Mouse (Mus musculus) small intestine, adult 2 months (tissue): ENCODE data around the gene Pde7b. TPM values are rescaled to one million over a fixed set of nuclear protein-coding genes. Genes with fewer than 3 reads are reported as not detected.

Experiments
- H3K27ac ChIP-seq: fragments of 200-500 bp; 2 replicates; pipeline ENCODE4 v1.5.1; 2012; ENCODE audit warnings: low read depth, low read length, control low read depth, inconsistent platforms; ENCODE audit not compliant: insufficient read depth
- H3K27me3 ChIP-seq: fragments of 200-500 bp; 2 replicates; pipeline ENCODE4 v1.6.1; 2012; ENCODE audit warnings: mild to moderate bottlenecking, moderate library complexity, low read length, inconsistent platforms; ENCODE audit not compliant: control insufficient read depth, insufficient read depth
- H3K36me3 ChIP-seq: fragments of 200-500 bp; 2 replicates; pipeline ENCODE4 v1.6.1; 2012; ENCODE audit warnings: mild to moderate bottlenecking, low read length, control low read depth, inconsistent platforms; ENCODE audit not compliant: control insufficient read depth, insufficient read depth
- H3K4me1 ChIP-seq: fragments of 200-500 bp; 2 replicates; pipeline ENCODE4 v1.6.1; 2012; ENCODE audit warnings: low read length, inconsistent platforms, mixed read lengths; ENCODE audit not compliant: control insufficient read depth, insufficient read depth, insufficient read length
- H3K4me3 ChIP-seq: fragments of 200-500 bp; 2 replicates; pipeline ENCODE4 v1.5.1; 2012; ENCODE audit warnings: low read depth, mild to moderate bottlenecking, control low read depth, inconsistent platforms, low read length, moderate library complexity
- CTCF ChIP-seq: fragments of 200-500 bp; IDR thresholded peaks from 2 replicates; pipeline ENCODE4 v1.5.1; 2012; ENCODE audit warnings: low read depth, mild to moderate bottlenecking, control low read depth, inconsistent platforms, low read length, moderate library complexity, mixed read lengths; ENCODE audit not compliant: insufficient replicate concordance, insufficient read length; ENCODE audit errors: extremely low read depth
- POLR2A ChIP-seq: fragments of 200-500 bp; IDR thresholded peaks from 2 replicates; pipeline ENCODE4 v1.6.1; 2012; ENCODE audit warnings: low read depth, mild to moderate bottlenecking, control low read depth, inconsistent platforms, low read length, moderate library complexity
- WGBS: fragments of 180-500 bp; shearing (Covaris S2); methylation state at CpG from one replicate; pipeline ENCODE4 v1.1.7; 2018; 5-methylcytosine and 5-hydroxymethylcytosine counted together
- polyA plus RNA-seq: library from polyadenylated mRNA; depleted of rRNA; stranded (reverse); fragments of >200 nt; gene quantifications from 2 replicates; pipeline ENCODE4 v1.2.3, GENCODE M21; 2012

Pde7b gene
- polyA plus RNA-seq, 1 experiment = 2.7 TPM

DNA sequence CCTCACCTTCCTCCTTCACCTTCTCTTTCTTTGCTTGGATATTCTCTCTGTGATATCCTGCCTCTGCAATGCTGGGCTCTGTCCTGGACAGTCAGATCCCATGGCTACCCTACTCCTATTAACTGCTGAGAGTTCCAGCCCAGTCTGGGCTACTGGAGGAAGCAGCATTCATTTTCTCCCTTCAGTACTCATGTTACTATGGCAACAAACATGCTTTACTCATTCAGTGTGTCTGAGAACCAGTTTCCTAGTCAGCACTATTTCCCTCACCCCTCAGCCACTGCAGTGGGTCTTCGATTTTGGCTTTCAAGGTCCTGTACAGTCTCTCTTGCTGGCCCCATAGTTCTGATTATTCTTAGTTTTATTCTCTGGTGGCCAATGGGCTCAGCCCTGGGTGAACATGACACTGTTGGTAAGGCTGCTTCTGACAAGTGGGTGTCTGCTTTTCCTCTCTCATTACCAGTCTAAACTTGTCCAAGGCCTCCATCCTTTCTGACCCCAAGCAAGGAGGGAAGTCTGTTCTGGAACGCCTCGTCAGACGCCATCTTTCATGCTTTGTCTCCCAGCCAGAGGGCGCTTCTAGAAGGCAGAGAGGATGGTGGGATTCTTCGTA lies 342.0 kb downstream of the Pde7b start:
- WGBS = 84% methylated on average over 6 of the region's 6 CpGs
- Histone ChIP-seq H3K36me3 (no peaks in the 10 kb centered on the region), H3K4me3 (no peak overlapping the region), H3K27ac (no peak overlapping the region), H3K4me1 (no peaks in the 10 kb centered on the region), H3K27me3 (no peaks in the 10 kb centered on the region)
- TF ChIP-seq POLR2A = no peak
- TF ChIP-seq CTCF = no peak

DNA sequence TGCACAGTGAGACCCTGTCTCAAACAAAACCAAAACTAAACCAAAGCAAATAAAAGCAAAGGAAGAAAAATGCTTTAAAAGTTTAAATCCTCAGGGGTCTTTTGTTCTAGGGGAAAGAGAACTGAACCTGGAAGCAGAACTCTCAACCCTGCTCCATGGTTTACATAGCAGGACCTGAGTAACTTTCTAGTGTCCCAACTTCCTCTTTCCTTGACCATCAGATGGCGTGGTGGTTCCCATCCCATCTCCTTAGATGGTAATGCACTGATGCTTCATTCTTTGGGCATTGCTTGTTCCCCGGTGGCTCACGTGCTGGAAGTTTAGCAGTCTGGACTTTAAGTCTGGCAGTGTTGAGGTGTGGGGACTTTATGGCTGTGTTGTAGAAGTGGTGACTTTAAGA lies 343.5 kb downstream of the Pde7b start:
- Histone ChIP-seq H3K4me3 (no peak overlapping the region), H3K27me3 (no peaks in the 10 kb centered on the region), H3K36me3 (no peaks in the 10 kb centered on the region), H3K27ac (no peak overlapping the region), H3K4me1 (no peaks in the 10 kb centered on the region)
- 77% methylated on average over 3 of the region's 3 CpGs for WGBS
- TF ChIP-seq POLR2A = no peak
- no peak for TF ChIP-seq CTCF

DNA sequence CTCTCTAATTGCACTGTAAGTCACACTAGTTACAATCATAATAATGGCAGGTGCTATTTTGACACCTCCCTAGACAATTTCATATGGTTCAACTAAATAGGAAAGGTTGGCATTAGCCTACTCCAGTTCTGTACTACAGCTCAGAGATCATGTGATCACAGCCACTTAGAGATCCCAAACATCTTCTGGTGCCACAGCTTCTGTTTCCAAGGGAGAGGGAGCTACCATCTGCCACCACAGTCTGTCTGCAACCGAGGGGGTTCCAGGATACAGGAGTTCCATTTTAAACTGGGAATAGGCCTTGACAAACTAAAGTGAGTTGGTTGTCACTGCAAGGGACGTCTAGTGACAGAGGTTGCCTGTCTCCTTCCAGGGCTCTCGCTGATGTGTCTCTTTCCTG lies 344.1 kb downstream of the Pde7b start:
- Histone ChIP-seq H3K36me3 (no peaks in the 10 kb centered on the region), H3K27me3 (no peaks in the 10 kb centered on the region), H3K4me1 (no peaks in the 10 kb centered on the region), H3K27ac (no peak overlapping the region), H3K4me3 (no peak overlapping the region)
- TF ChIP-seq POLR2A = no peak
- TF ChIP-seq CTCF = no peak
- WGBS = 76% methylated on average over 3 of the region's 3 CpGs

DNA sequence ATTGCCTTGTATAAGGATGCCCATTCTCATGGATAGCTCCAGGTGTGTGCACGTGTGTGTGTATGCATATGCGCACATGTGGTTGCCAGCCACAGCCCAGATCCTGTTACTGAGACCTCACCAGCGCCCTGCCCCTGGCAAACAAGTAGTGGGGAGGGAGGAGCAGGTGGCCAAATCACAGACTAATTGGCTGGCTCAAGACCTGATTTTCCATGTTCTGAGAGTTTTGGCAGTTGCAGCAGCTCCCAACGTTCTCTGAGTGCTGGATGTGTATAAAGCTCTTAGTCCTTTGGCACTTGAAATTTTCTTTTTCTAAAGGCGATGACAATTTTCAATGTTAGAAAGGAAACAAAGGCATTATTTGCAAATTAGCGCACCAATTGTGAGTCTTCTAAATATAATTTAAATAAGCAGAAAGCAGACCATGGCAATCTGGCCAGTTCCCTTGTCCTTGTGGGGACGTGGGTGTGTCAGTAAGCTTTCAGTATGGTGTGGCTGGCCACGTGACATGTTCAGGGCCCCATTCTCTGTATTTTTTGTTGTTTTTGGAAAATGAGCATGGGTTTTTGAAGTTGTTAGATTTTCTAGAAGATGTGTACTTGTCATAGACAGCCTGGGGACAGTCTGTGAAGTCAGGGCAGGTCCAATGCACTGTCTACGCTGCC lies 345.7 kb downstream of the Pde7b start:
- no peak overlapping the region for H3K4me3 ChIP-seq
- 63% methylated on average over 9 of the region's 9 CpGs for WGBS
- H3K27ac ChIP-seq = no peak overlapping the region
- no peaks in the 10 kb centered on the region for H3K36me3 ChIP-seq
- H3K4me1 ChIP-seq = no peaks in the 10 kb centered on the region
- H3K27me3 ChIP-seq = no peaks in the 10 kb centered on the region
- no peak for TF ChIP-seq CTCF
- TF ChIP-seq POLR2A = no peak

DNA sequence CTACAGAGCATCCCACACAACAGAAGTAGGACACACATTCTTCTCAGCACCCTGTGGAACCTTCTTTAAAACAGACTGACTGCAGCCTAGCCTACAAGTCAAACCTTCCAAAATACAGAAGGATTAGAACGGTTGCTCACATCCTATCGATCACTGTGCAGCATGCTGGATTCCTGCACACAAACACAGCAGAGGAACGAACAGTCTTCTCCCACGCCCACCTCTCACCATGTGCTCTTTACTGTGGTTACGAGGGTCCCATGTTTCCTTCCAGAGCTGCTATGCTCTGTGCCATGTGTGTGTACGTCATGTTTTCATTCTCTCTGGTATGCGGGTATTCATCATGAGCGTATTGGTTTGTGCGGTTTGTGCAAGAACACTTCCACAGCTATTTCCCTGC lies 347.3 kb downstream of the Pde7b start:
- WGBS = 85% methylated on average over 9 of the region's 9 CpGs
- Histone ChIP-seq H3K36me3 (no peaks in the 10 kb centered on the region), H3K27me3 (no peaks in the 10 kb centered on the region), H3K4me3 (no peak overlapping the region), H3K27ac (no peak overlapping the region), H3K4me1 (no peaks in the 10 kb centered on the region)
- TF ChIP-seq CTCF (no peak), POLR2A (no peak)

DNA sequence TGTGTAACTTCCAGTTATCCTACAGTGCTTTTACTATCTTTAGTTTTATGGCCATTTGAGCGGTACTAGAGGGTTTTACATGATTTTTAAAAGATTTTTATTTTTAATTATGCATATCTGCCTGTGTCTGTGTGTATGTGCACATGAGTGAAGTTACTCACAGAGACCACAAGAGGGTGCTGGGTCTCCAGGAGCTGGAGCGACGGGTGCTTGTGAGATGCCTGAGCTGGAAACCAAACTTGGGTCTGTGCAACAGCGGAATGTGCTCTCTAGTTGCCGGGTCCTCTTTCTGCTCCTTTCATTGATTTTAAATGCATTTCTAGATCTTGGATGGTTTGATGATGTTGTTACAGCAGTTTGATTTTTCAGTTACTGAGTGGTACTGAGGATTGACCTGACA lies 352.8 kb downstream of the Pde7b start:
- no peak overlapping the region for H3K27ac ChIP-seq
- WGBS = 93% methylated on average over 5 of the region's 5 CpGs

DNA sequence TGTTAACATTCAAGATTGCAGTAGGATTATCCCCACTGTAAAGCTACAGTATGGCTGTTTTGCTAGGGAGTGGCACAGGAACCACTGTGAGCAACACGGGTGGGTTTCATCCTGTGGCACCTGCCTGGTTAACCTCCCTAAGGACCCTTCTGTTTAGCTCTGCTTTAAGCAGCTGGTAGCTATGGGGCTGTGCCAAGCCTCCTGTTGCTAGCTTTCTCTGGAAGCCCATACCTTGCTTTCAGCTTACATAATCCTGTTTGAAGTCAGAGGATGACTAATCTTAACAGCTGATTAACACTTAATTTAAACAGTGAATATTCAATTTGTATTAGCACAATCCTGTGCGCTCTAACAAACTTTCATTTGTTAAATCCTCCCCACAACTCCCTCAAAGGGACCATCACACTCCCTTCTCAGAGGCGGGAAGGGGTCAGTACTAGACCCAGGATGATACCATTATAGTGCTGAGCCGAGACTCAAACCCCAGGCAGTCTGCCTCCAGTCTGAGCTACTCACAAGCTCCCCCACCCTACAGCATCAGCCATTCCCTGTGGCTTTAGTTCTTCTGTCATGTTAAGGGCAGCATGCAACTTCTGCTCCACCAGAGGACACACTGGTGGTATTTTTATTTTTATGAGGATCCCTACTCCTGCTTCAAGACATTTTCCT lies 362.3 kb downstream of the Pde7b start:
- TF ChIP-seq CTCF = no peak
- TF ChIP-seq POLR2A = no peak
- H3K4me1 ChIP-seq = no peaks in the 10 kb centered on the region
- no peak overlapping the region for H3K4me3 ChIP-seq
- H3K27ac ChIP-seq = no peak overlapping the region
- H3K27me3 ChIP-seq = no peaks in the 10 kb centered on the region
- no peaks in the 10 kb centered on the region for H3K36me3 ChIP-seq
- 80% methylated on average over 4 of the region's 4 CpGs for WGBS

More for the DNA sequence above, 352.8 kb downstream of the Pde7b start:
- Histone ChIP-seq H3K27me3 (no peaks in the 10 kb centered on the region), H3K36me3 (no peaks in the 10 kb centered on the region), H3K4me3 (no peak overlapping the region), H3K4me1 (no peaks in the 10 kb centered on the region)
- TF ChIP-seq POLR2A (no peak), CTCF (no peak)
